Comparison of ENCODE assay signal across 10 mouse cellular contexts in genomic region chr12:5219913-5220575, GRCm38 (mm10).
DNase-seq lines count a peak whose midpoint lies in the region; ATAC-seq lines count a peak whose summit lies in the region.
"Had no signal": no experiment of that assay in that cellular context is flagged by ENCODE, and none has a peak within 500 bp of the region (broad histone marks: within the 10 kb centered on the region; RNA-seq: fewer than 3 reads in every experiment).

No protein-coding gene starts in this region.

- H3K4me2 ChIP-seq in midbrain, embryonic 14.5 days (ENCODE audit: low read length): no peak overlapping the region
- H3K4me2 ChIP-seq in midbrain, embryonic 11.5 days: no peak overlapping the region
- H3K4me2 ChIP-seq in neural tube, embryonic 15.5 days: no peak overlapping the region
- H3K4me2 ChIP-seq: midbrain, embryonic 12.5 days had no signal

- peak; percentile 36 for DNase-seq in gastrocnemius, postnatal 14 days
- no peak for DNase-seq in gastrocnemius, postnatal 4 days (ENCODE audit: low spot score in 2 of 2)
- peak; percentile 31 for DNase-seq in midbrain, embryonic 14.5 days
- DNase-seq in midbrain, embryonic 11.5 days (ENCODE audit: low spot score, missing footprints): no peak
- peak; percentile 35 for DNase-seq in heart, postnatal 25 days (ENCODE audit: low spot score)
- no peak for DNase-seq in spleen, adult 12 weeks (ENCODE audit: low spot score)
- DNase-seq in spleen, postnatal 4 days (ENCODE audit: low spot score in 2 of 2): no peak
- DNase-seq: thymus, postnatal 14 days had no signal

- no peaks in the 10 kb centered on the region for H3K36me3 ChIP-seq in midbrain, embryonic 14.5 days (ENCODE audit: control insufficient read depth, insufficient read depth, low read length)
- no peaks in the 10 kb centered on the region for H3K36me3 ChIP-seq in midbrain, embryonic 11.5 days (ENCODE audit: control insufficient read depth, insufficient read depth, low read length)
- H3K36me3 ChIP-seq in neural tube, embryonic 15.5 days: no peaks in the 10 kb centered on the region
- H3K36me3 ChIP-seq: midbrain, embryonic 12.5 days had no signal

- H3K4me1 ChIP-seq in midbrain, embryonic 14.5 days (ENCODE audit: control insufficient read depth, insufficient read depth, low read length): peaks cover 29% of the 10 kb centered on the region
- peaks cover 14% of the 10 kb centered on the region for H3K4me1 ChIP-seq in midbrain, embryonic 11.5 days (ENCODE audit: control insufficient read depth, insufficient read depth, low read length)
- H3K4me1 ChIP-seq in neural tube, embryonic 15.5 days: peaks cover 54% of the 10 kb centered on the region

- no peaks in the 10 kb centered on the region for H3K9me3 ChIP-seq in midbrain, embryonic 14.5 days (ENCODE audit: control insufficient read depth, low read length)
- no peaks in the 10 kb centered on the region for H3K9me3 ChIP-seq in midbrain, embryonic 11.5 days (ENCODE audit: control insufficient read depth, low read length)
- no peaks in the 10 kb centered on the region for H3K9me3 ChIP-seq in neural tube, embryonic 15.5 days (replicated peaks)
- H3K9me3 ChIP-seq: midbrain, embryonic 12.5 days had no signal

- intact Hi-C loops in gastrocnemius, postnatal 14 days (cut with DNase I; ENCODE audit: low total_unique reads): no loop called here
- intact Hi-C loops in heart, postnatal 25 days (cut with DNase I): no loop called here

- no peak overlapping the region for H3K4me3 ChIP-seq in midbrain, embryonic 14.5 days (replicated peaks; ENCODE audit: low read depth, low read length)
- no peak overlapping the region for H3K4me3 ChIP-seq in midbrain, embryonic 11.5 days (ENCODE audit: low read depth, low read length)
- no peak overlapping the region for H3K4me3 ChIP-seq in neural tube, embryonic 15.5 days (replicated peaks)
- H3K4me3 ChIP-seq: midbrain, embryonic 12.5 days had no signal

- ATAC-seq in midbrain, embryonic 14.5 days (ENCODE audit: low FRiP score, low TSS enrichment): no peak
- ATAC-seq in midbrain, embryonic 11.5 days (ENCODE audit: low FRiP score): no peak
- no peak for ATAC-seq in neural tube, embryonic 15.5 days (ENCODE audit: low FRiP score)

- no peaks in the 10 kb centered on the region for H3K27me3 ChIP-seq in midbrain, embryonic 14.5 days (ENCODE audit: control insufficient read depth, insufficient read depth, low read length)
- H3K27me3 ChIP-seq in midbrain, embryonic 11.5 days (ENCODE audit: control insufficient read depth, insufficient read depth, low read length): no peaks in the 10 kb centered on the region
- no peaks in the 10 kb centered on the region for H3K27me3 ChIP-seq in neural tube, embryonic 15.5 days (replicated peaks)
- H3K27me3 ChIP-seq: midbrain, embryonic 12.5 days had no signal

- H3K9ac ChIP-seq in midbrain, embryonic 14.5 days (replicated peaks; ENCODE audit: low read length): no peak overlapping the region
- no peak overlapping the region for H3K9ac ChIP-seq in midbrain, embryonic 11.5 days (ENCODE audit: low read length)
- H3K9ac ChIP-seq in neural tube, embryonic 15.5 days (replicated peaks): no peak overlapping the region
- H3K9ac ChIP-seq: midbrain, embryonic 12.5 days had no signal

- 61% methylated on average over 14 of the region's 14 CpGs for WGBS in midbrain, embryonic 14.5 days
- WGBS in midbrain, embryonic 11.5 days: 76% methylated on average over 14 of the region's 14 CpGs
- WGBS in neural tube, embryonic 15.5 days: 41% methylated on average over 14 of the region's 14 CpGs

- 0 out of 2 replicates have a peak overlapping the region, but pooled peaks have one; percentile 22 for H3K27ac ChIP-seq in midbrain, embryonic 14.5 days (replicated peaks; ENCODE audit: low read depth, low read length)
- H3K27ac ChIP-seq in midbrain, embryonic 11.5 days (ENCODE audit: low read depth, low read length): no peak overlapping the region
- H3K27ac ChIP-seq in neural tube, embryonic 15.5 days (replicated peaks): peak overlapping the region; percentile 67
- H3K27ac ChIP-seq: midbrain, embryonic 12.5 days had no signal

Comparison
In these comparisons a context has a peak if more than half of its experiments do, and no peak if none do; other contexts are left out.
1. DNase-seq: peak in gastrocnemius, postnatal 14 days (single experiment), midbrain, embryonic 14.5 days (single experiment) and heart, postnatal 25 days (single experiment); none in gastrocnemius, postnatal 4 days (0 of 2), midbrain, embryonic 11.5 days (single experiment), spleen, adult 12 weeks (single experiment) and spleen, postnatal 4 days (0 of 2).